ENCODE assay signal across 9 mouse cellular contexts in genomic region chr15:80517996-80518395, GRCm38 (mm10). TPM values are rescaled to one million over a fixed set of nuclear protein-coding genes. Genes with fewer than 3 reads are reported as not detected.
A peak's percentile ranks its signal among the peaks of the same experiment; 100 is the strongest.
DNase-seq lines count a peak whose midpoint lies in the region; ATAC-seq and TF ChIP-seq lines count a peak whose summit lies in the region.
"Had no signal": no experiment of that assay in that cellular context is flagged by ENCODE, and none has a peak within 500 bp of the region (broad histone marks: within the 10 kb centered on the region; RNA-seq: fewer than 3 reads in every experiment).

No protein-coding gene starts in this region.

- H3K4me3 ChIP-seq in intestine, embryonic 14.5 days (ENCODE audit: low read depth, low read length), result no peak overlapping the region
- H3K4me3 ChIP-seq in intestine, postnatal 0 days (ENCODE audit: low read depth, low read length), result no peak overlapping the region
- no peak overlapping the region for H3K4me3 ChIP-seq in embryonic facial prominence, embryonic 14.5 days (ENCODE audit: low read depth, low read length)

- TF ChIP-seq CTCF in intestine, postnatal 0 days (IDR thresholded peaks at IDR 0.05; ENCODE audit: low read depth), result no peak

- no peaks in the 10 kb centered on the region for H3K27me3 ChIP-seq in intestine, embryonic 14.5 days (replicated peaks; ENCODE audit: control insufficient read depth, insufficient read depth, low read length)
- H3K27me3 ChIP-seq in intestine, postnatal 0 days (replicated peaks; ENCODE audit: control insufficient read depth, insufficient read depth, low read length), result no peaks in the 10 kb centered on the region
- H3K27me3 ChIP-seq in embryonic facial prominence, embryonic 14.5 days (replicated peaks; ENCODE audit: control insufficient read depth, insufficient read depth, low read length), result no peaks in the 10 kb centered on the region

- H3K4me1 ChIP-seq in intestine, embryonic 14.5 days (replicated peaks; ENCODE audit: control insufficient read depth, insufficient read depth, low read length), result no peaks in the 10 kb centered on the region; the same call in 1 of the 2 replicates
- no peaks in the 10 kb centered on the region for H3K4me1 ChIP-seq in intestine, postnatal 0 days (replicated peaks; ENCODE audit: control insufficient read depth, insufficient read depth, low read length)
- H3K4me1 ChIP-seq in embryonic facial prominence, embryonic 14.5 days (ENCODE audit: control insufficient read depth, insufficient read depth, low read length), result peaks cover 7% of the 10 kb centered on the region

- H3K27ac ChIP-seq in intestine, embryonic 14.5 days (ENCODE audit: low read depth), result no peak overlapping the region
- no peak overlapping the region for H3K27ac ChIP-seq in intestine, postnatal 0 days (ENCODE audit: low read depth, low read length)
- H3K27ac ChIP-seq in embryonic facial prominence, embryonic 14.5 days (replicated peaks; ENCODE audit: low read depth, low read length), result no peak overlapping the region

- no peak for DNase-seq in intestine, embryonic 14.5 days (ENCODE audit: low spot score)
- DNase-seq in CD4-positive helper T cell, adult 2 months (ENCODE audit: low read depth, low spot score), result peak; percentile 30
- peak; percentile 73 for DNase-seq in embryonic facial prominence, embryonic 14.5 days (ENCODE audit: low spot score)
- DNase-seq in layer of hippocampus, adult 8-10 months (ENCODE audit: low spot score in 2 of 2), result peak; percentile 28 to 56
- no peak for DNase-seq in adrenal gland, adult 8-10 months
- no peak for DNase-seq in gastrocnemius, adult 8-10 months (ENCODE audit: low spot score in 2 of 2)

- H3K9me3 ChIP-seq in intestine, embryonic 14.5 days (ENCODE audit: control insufficient read depth, low read length), result no peaks in the 10 kb centered on the region
- H3K9me3 ChIP-seq in intestine, postnatal 0 days (ENCODE audit: control insufficient read depth), result no peaks in the 10 kb centered on the region
- H3K9me3 ChIP-seq in embryonic facial prominence, embryonic 14.5 days (ENCODE audit: control insufficient read depth, low read length), result no peaks in the 10 kb centered on the region

- H3K4me2 ChIP-seq in intestine, embryonic 14.5 days (ENCODE audit: low read length), result peak overlapping the region; percentile 11; the same call in 1 of the 2 replicates
- H3K4me2 ChIP-seq in intestine, postnatal 0 days (replicated peaks; ENCODE audit: low read depth), result no peak overlapping the region
- 0 out of 2 replicates have a peak overlapping the region, but pooled peaks have one; percentile 20 for H3K4me2 ChIP-seq in embryonic facial prominence, embryonic 14.5 days (ENCODE audit: low read depth, low read length)

- no peaks in the 10 kb centered on the region for H3K36me3 ChIP-seq in intestine, embryonic 14.5 days (ENCODE audit: control insufficient read depth, insufficient read depth, low read length)
- H3K36me3 ChIP-seq in intestine, postnatal 0 days (ENCODE audit: control insufficient read depth, insufficient read depth), result no peaks in the 10 kb centered on the region
- no peaks in the 10 kb centered on the region for H3K36me3 ChIP-seq in embryonic facial prominence, embryonic 14.5 days (ENCODE audit: control insufficient read depth, insufficient read depth, low read length)

- ATAC-seq in intestine, embryonic 14.5 days (replicated peaks; ENCODE audit: low FRiP score, low TSS enrichment, low read depth), result no peak
- no peak for ATAC-seq in intestine, postnatal 0 days
- peak; percentile 63; the same call in 1 of the 2 replicates for ATAC-seq in embryonic facial prominence, embryonic 14.5 days (ENCODE audit: low read depth)
- ATAC-seq in megakaryocyte-erythroid progenitor cell, adult 5-6 weeks (replicated peaks; ENCODE audit: low FRiP score, low TSS enrichment, poor library complexity, severe bottlenecking), result peak; percentile 89

- 24% methylated on average over 9 of the region's 9 CpGs for WGBS in intestine, embryonic 14.5 days
- WGBS in intestine, postnatal 0 days, result 47% methylated on average over 9 of the region's 9 CpGs
- 13% methylated on average over 9 of the region's 9 CpGs for WGBS in embryonic facial prominence, embryonic 14.5 days

- no peak overlapping the region for H3K9ac ChIP-seq in intestine, embryonic 14.5 days (ENCODE audit: low read length)
- no peak overlapping the region for H3K9ac ChIP-seq in intestine, postnatal 0 days (ENCODE audit: low read depth, low read length)
- no peak overlapping the region; the same call in 1 of the 2 replicates for H3K9ac ChIP-seq in embryonic facial prominence, embryonic 14.5 days (ENCODE audit: low read depth, low read length)

RNA-seq across cellular contexts. Expression of gene Enthd1, which starts 47.0 kb away (rescaled TPM):
- polyA plus RNA-seq in intestine, embryonic 14.5 days (2014; fragmentation: Nextera tagmentation; extraction: Ambion mirVana), result not detected in 2 replicates
- 0.07 TPM in 1 of 2 replicates, not detected in the other for polyA plus RNA-seq in intestine, postnatal 0 days (2015; fragmentation: Nextera tagmentation; extraction: Ambion mirVana)
- 0.10 TPM in 1 of 2 replicates, not detected in the other for polyA plus RNA-seq in embryonic facial prominence, embryonic 14.5 days (2014; fragmentation: Nextera tagmentation; extraction: Ambion mirVana)
- not detected for total RNA-seq in layer of hippocampus, adult 8-10 months (2022)
- total RNA-seq in megakaryocyte-erythroid progenitor cell, adult 5-6 weeks (2014; fragmentation: Nextera tagmentation), result not detected in 2 replicates
- total RNA-seq in megakaryocyte-erythroid progenitor cell, adult 5-6 weeks (2017), result not detected in 2 replicates
- total RNA-seq in adrenal gland, adult 8-10 months (2022), result not detected
- not detected for total RNA-seq in gastrocnemius, adult 8-10 months (2022)
- polyA plus RNA-seq: neural tube, embryonic 14.5 days had no signal

RNA-seq across cellular contexts. Expression of gene Grap2, which starts 54.4 kb away (rescaled TPM):
- polyA plus RNA-seq in intestine, embryonic 14.5 days (2014; fragmentation: Nextera tagmentation; extraction: Ambion mirVana), result 0.42 and 0.80 TPM in 2 replicates
- polyA plus RNA-seq in intestine, postnatal 0 days (2015; fragmentation: Nextera tagmentation; extraction: Ambion mirVana), result 0.24 and 0.27 TPM in 2 replicates
- polyA plus RNA-seq in embryonic facial prominence, embryonic 14.5 days (2014; fragmentation: Nextera tagmentation; extraction: Ambion mirVana), result 0.97 and 1.7 TPM in 2 replicates
- total RNA-seq in layer of hippocampus, adult 8-10 months (2022), result under 1 TPM; 0.07 to 0.34 (median 0.17) TPM
- 2.0 and 7.1 TPM in 2 replicates for total RNA-seq in megakaryocyte-erythroid progenitor cell, adult 5-6 weeks (2014; fragmentation: Nextera tagmentation)
- total RNA-seq in megakaryocyte-erythroid progenitor cell, adult 5-6 weeks (2017), result 1.1 and 7.0 TPM in 2 replicates
- 1 to 10 TPM in 3 of 4 experiments, under 1 TPM in 1; 0.66 to 1.7 (median 1.3) TPM for total RNA-seq in adrenal gland, adult 8-10 months (2022)
- total RNA-seq in gastrocnemius, adult 8-10 months (2022), result under 1 TPM in 2 of 4 experiments, not detected in 2; 0.07 to 0.13 TPM

Comparison
In these comparisons a context has a peak if more than half of its experiments do, and no peak if none do; other contexts are left out.
1. ATAC-seq: peak in embryonic facial prominence, embryonic 14.5 days (single experiment) and megakaryocyte-erythroid progenitor cell, adult 5-6 weeks (single experiment); none in intestine, embryonic 14.5 days (single experiment) and intestine, postnatal 0 days (single experiment).
2. DNase-seq: peak in CD4-positive helper T cell, adult 2 months (single experiment), embryonic facial prominence, embryonic 14.5 days (single experiment) and layer of hippocampus, adult 8-10 months (2 of 2); none in intestine, embryonic 14.5 days (single experiment), adrenal gland, adult 8-10 months (single experiment) and gastrocnemius, adult 8-10 months (0 of 2).